Mouse (Mus musculus): ENCODE measurements around the gene Itk.

DNA sequence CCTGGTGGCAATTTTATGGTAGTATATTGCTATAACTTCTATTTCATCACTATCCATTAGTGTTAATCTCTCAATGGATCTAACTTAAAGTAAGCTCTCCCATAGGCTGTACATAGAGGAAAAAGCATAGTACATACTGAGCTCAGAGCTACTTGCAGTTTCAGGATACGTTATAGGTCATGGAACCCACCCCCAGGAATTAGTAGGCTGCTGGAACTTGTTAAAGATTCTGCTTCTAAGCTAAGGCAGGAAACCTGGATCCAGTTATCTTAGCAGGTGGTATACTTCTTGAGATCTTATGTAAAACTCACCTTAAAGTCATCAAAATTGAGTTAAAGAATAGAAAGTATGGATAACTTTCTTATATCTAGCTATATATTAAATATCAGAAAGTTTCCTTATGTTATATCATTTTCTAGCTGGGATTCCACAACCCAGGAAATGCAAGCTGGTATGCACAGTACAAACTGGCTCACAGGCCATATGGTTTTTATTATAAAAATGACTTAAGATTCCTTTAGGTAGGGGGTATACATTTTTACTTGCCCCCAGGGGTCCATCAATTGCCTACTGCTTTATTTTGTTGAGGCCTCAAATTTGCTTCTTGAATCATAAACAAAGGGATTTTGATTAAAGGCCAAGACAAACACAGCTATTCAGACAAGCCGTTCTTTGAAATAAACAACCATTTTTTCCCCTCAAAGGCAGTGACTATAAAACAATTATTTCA lies 39.5 kb downstream of the Itk start:
- no peak for TF ChIP-seq CTCF (IDR thresholded peaks at IDR 0.05; ENCODE audit: extremely low read depth, insufficient read depth, insufficient read length, insufficient replicate concordance)
- TF ChIP-seq POLR2A (IDR thresholded peaks at IDR 0.05; ENCODE audit: low read depth, low read length), result no peak
